Mouse (Mus musculus): ENCODE results near the gene Ezh1. TPM values are rescaled to one million over a fixed set of nuclear protein-coding genes. Genes with fewer than 3 reads are reported as not detected.

The Ezh1 gene
- polyA plus RNA-seq (2021; fragmentation: Nextera tagmentation): 30.9 and 32.5 TPM in 2 replicates
- long read RNA-seq, experiment 1, full-length matches to known transcripts: 16 of 54 reads
- long read RNA-seq, experiment 1, partial matches to known transcripts: 23 of 54 reads
- long read RNA-seq, experiment 1, other reads (novel, unspliced or antisense): 15 of 54 reads
- long read RNA-seq, experiment 2, full-length matches to known transcripts: 123 of 282 reads
- long read RNA-seq, experiment 2, partial matches to known transcripts: 108 of 282 reads
- long read RNA-seq, experiment 2, other reads (novel, unspliced or antisense): 51 of 282 reads

GRCm38 (mm10) chr11:101226065-101226701, at the start of gene Ezh1:
Ezh1 (minus strand) TSS chr11:101226463.

GRCm38 (mm10) chr11:101259948-101260825, 33.9 kb upstream of the Ezh1 start, which contains the start of gene Wnk4:
Wnk4 (plus strand) TSS chr11:101260567.

GRCm38 (mm10) chr11:101253613-101254389, 27.5 kb upstream of the Ezh1 start, which contains the start of gene Vps25:
Vps25 (plus strand) TSS chr11:101253707.

GRCm38 (mm10) chr11:101245855-101246701, 19.8 kb upstream of the Ezh1 start, which contains the start of gene Ramp2:
Ramp2 (plus strand) TSS chr11:101246028.

GRCm38 (mm10) chr11:101174851-101175628, 51.2 kb downstream of the Ezh1 start, which contains the start of gene Ccr10:
Ccr10 (minus strand) TSS chr11:101175443.

GRCm38 (mm10) chr11:101170811-101171610, 55.3 kb downstream of the Ezh1 start, which contains the start of gene Plekhh3:
Plekhh3 (minus strand) TSS chr11:101171351.

GRCm38 (mm10) chr11:101170354-101170810, 55.9 kb downstream of the Ezh1 start, which contains the start of gene Cntnap1:
Cntnap1 (plus strand) TSS chr11:101170523.

GRCm38 (mm10) chr11:101155728-101156371, 70.4 kb downstream of the Ezh1 start, which contains the start of gene Tubg2:
Tubg2 (plus strand) TSS chr11:101155907.

Other genes with a start within 250 kb of the Ezh1 start
- 149 and 167 TPM in 2 replicates for gene Atp6v0a1, start 217.0 kb downstream of the Ezh1 start, polyA plus RNA-seq (2021; fragmentation: Nextera tagmentation)
- gene Naglu, start 156.5 kb downstream of the Ezh1 start, polyA plus RNA-seq (2021; fragmentation: Nextera tagmentation): 9.6 and 12.1 TPM in 2 replicates
- not detected in 2 replicates for gene Hsd17b1, start 148.1 kb downstream of the Ezh1 start, polyA plus RNA-seq (2021; fragmentation: Nextera tagmentation)
- gene Coasy, start 143.9 kb downstream of the Ezh1 start, polyA plus RNA-seq (2021; fragmentation: Nextera tagmentation): 35.8 and 36.1 TPM in 2 replicates
- 63.4 and 67.0 TPM in 2 replicates for gene Mlx, start 139.2 kb downstream of the Ezh1 start, polyA plus RNA-seq (2021; fragmentation: Nextera tagmentation)
- gene Psmc3ip, start 131.0 kb downstream of the Ezh1 start, polyA plus RNA-seq (2021; fragmentation: Nextera tagmentation): 5.3 and 6.0 TPM in 2 replicates
- gene Retreg3, start 106.6 kb downstream of the Ezh1 start, polyA plus RNA-seq (2021; fragmentation: Nextera tagmentation): 7.9 and 8.1 TPM in 2 replicates
- 52.5 and 59.1 TPM in 2 replicates for gene Tubg1, start 106.5 kb downstream of the Ezh1 start, polyA plus RNA-seq (2021; fragmentation: Nextera tagmentation)
- 49.2 and 55.2 TPM in 2 replicates for gene Tubg2, start 70.6 kb downstream of the Ezh1 start, polyA plus RNA-seq (2021; fragmentation: Nextera tagmentation)
- gene Cntnap1, start 55.9 kb downstream of the Ezh1 start, polyA plus RNA-seq (2021; fragmentation: Nextera tagmentation): 14.1 and 15.8 TPM in 2 replicates
- 2.0 and 3.2 TPM in 2 replicates for gene Plekhh3, start 55.1 kb downstream of the Ezh1 start, polyA plus RNA-seq (2021; fragmentation: Nextera tagmentation)
- gene Ccr10, start 51.0 kb downstream of the Ezh1 start, polyA plus RNA-seq (2021; fragmentation: Nextera tagmentation): 0.23 and 0.53 TPM in 2 replicates
- gene Ramp2, start 19.6 kb upstream of the Ezh1 start, polyA plus RNA-seq (2021; fragmentation: Nextera tagmentation): 78.1 and 88.2 TPM in 2 replicates
- gene Vps25, start 27.2 kb upstream of the Ezh1 start, polyA plus RNA-seq (2021; fragmentation: Nextera tagmentation): 180 and 205 TPM in 2 replicates
- gene Wnk4, start 34.1 kb upstream of the Ezh1 start, polyA plus RNA-seq (2021; fragmentation: Nextera tagmentation): 1.1 and 1.8 TPM in 2 replicates
- 0.13 and 0.14 TPM in 2 replicates for gene Cntd1, start 52.5 kb upstream of the Ezh1 start, polyA plus RNA-seq (2021; fragmentation: Nextera tagmentation)
- 427 and 478 TPM in 2 replicates for gene Coa3, start 52.7 kb upstream of the Ezh1 start, polyA plus RNA-seq (2021; fragmentation: Nextera tagmentation)
- gene Becn1, start 75.8 kb upstream of the Ezh1 start, polyA plus RNA-seq (2021; fragmentation: Nextera tagmentation): 197 and 208 TPM in 2 replicates
- 16.3 and 17.7 TPM in 2 replicates for gene Psme3, start 89.8 kb upstream of the Ezh1 start, polyA plus RNA-seq (2021; fragmentation: Nextera tagmentation)
- 0.21 and 0.29 TPM in 2 replicates for gene Aoc2, start 98.6 kb upstream of the Ezh1 start, polyA plus RNA-seq (2021; fragmentation: Nextera tagmentation)
- 0.08 and 0.16 TPM in 2 replicates for gene Aoc3, start 104.1 kb upstream of the Ezh1 start, polyA plus RNA-seq (2021; fragmentation: Nextera tagmentation)
- not detected in 2 replicates for gene G6pc, start 141.1 kb upstream of the Ezh1 start, polyA plus RNA-seq (2021; fragmentation: Nextera tagmentation)
- 87.9 and 90.1 TPM in 2 replicates for gene Aarsd1, start 191.2 kb upstream of the Ezh1 start, polyA plus RNA-seq (2021; fragmentation: Nextera tagmentation)
- 7.8 and 8.1 TPM in 2 replicates for gene Gm27029, start 198.3 kb upstream of the Ezh1 start, polyA plus RNA-seq (2021; fragmentation: Nextera tagmentation)
- gene Rundc1, start 198.6 kb upstream of the Ezh1 start, polyA plus RNA-seq (2021; fragmentation: Nextera tagmentation): 19.2 and 22.5 TPM in 2 replicates
- 2.1 and 3.0 TPM in 2 replicates for gene Ptges3l, start 198.9 kb upstream of the Ezh1 start, polyA plus RNA-seq (2021; fragmentation: Nextera tagmentation)
- 1,000 and 1,005 TPM in 2 replicates for gene Rpl27, start 215.8 kb upstream of the Ezh1 start, polyA plus RNA-seq (2021; fragmentation: Nextera tagmentation)
- gene Ifi35, start 221.9 kb upstream of the Ezh1 start, polyA plus RNA-seq (2021; fragmentation: Nextera tagmentation): 5.7 and 6.2 TPM in 2 replicates
- gene Rnd2, start 238.5 kb upstream of the Ezh1 start, polyA plus RNA-seq (2021; fragmentation: Nextera tagmentation): 17.9 and 18.2 TPM in 2 replicates
- 10.1 and 13.2 TPM in 2 replicates for gene Vat1, start 239.8 kb upstream of the Ezh1 start, polyA plus RNA-seq (2021; fragmentation: Nextera tagmentation)